Mouse (Mus musculus): ENCODE data around the gene Bach2.

Bach2 gene

GRCm38 (mm10) chr4:32538987-32539386 is 300.4 kb downstream of the Bach2 start:
- in situ Hi-C loops (cut with MboI; ENCODE audit: unreplicated experiment in 2 of 2), result no loop called here

GRCm38 (mm10) chr4:32544821-32545545 is 306.4 kb downstream of the Bach2 start:
- in situ Hi-C loops (cut with MboI; ENCODE audit: unreplicated experiment in 2 of 2), result no loop called here

- in situ Hi-C loops (cut with MboI; ENCODE audit: unreplicated experiment in 2 of 2), result no loop called here
These were observed 306.9 kb downstream of the Bach2 start for GRCm38 (mm10) chr4:32545548-32545947.

DNA sequence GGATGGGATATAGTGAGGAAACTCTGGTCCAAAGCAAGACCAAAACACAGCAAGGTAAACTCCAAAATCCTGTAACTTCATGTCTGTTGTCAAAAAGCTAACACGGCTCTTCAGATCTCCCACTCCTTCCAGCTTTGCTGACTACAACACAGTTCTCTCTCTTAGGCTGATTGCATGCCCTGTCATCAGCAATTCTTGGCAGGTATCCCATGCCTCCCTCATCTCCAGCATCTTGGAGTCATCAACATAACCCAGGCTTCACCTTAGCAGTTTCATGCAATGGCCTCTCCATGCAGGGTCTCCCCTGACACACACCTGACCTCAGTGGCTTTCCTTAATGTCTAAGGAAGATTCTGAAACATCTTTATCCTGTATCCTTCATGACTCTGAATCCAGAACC is 310.5 kb downstream of the Bach2 start:
- in situ Hi-C loops (cut with MboI; ENCODE audit: unreplicated experiment in 2 of 2), result no loop called here

DNA sequence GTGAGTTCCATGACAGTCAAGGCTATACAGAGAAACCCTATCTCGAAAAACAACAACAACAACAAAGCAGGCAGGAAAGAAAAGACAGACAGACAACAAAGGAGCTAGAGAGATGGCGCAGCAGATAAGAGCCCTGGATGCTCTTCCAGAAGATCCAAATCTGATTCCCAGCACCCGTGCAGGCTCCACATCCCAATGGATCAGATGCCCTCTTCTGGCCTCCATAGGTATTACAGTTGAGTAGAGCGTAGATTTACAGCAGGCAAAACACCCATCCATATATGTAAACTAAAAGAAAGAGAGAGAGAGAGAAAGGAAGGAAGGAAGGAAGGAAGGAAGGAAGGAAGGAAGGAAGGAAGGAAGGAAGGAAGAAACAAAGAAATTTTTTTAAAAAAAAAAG is 312.7 kb downstream of the Bach2 start:
- in situ Hi-C loops (cut with MboI; ENCODE audit: unreplicated experiment in 2 of 2), result loop anchor here (10.0 to 25.0 kb wide), 2 partner anchors 289 to 297 kb away; no protein-coding TSS in a partner anchor

DNA sequence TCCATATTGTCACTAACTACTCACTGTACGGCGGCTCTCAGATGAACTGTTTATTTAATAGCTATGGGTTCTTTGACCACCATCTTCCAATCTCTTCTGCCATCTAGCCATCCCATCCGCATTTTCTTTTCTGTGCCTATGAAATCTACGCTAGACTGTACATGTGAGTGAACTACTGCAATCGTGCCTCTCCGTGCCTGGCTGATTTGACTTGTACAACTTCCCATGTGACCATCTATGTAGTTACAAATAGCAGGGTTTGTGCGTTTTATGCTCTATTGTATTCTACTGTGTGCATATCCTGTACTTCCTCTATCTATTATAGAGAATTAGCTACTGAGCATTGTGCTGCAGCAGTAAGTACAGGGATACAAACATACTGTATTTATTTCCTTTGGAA is 316.9 kb downstream of the Bach2 start:
- in situ Hi-C loops (cut with MboI; ENCODE audit: unreplicated experiment in 2 of 2), result loop anchor here (10.0 to 25.0 kb wide), 2 partner anchors 293 to 301 kb away; no protein-coding TSS in a partner anchor

- in situ Hi-C loops (cut with MboI; ENCODE audit: unreplicated experiment in 2 of 2), result loop anchor here in 1 of 2 experiments (5.0 to 25.0 kb wide), 2 partner anchors 298 to 413 kb away; no protein-coding TSS in a partner anchor
These were observed 321.6 kb downstream of the Bach2 start for GRCm38 (mm10) chr4:32560246-32560645.

DNA sequence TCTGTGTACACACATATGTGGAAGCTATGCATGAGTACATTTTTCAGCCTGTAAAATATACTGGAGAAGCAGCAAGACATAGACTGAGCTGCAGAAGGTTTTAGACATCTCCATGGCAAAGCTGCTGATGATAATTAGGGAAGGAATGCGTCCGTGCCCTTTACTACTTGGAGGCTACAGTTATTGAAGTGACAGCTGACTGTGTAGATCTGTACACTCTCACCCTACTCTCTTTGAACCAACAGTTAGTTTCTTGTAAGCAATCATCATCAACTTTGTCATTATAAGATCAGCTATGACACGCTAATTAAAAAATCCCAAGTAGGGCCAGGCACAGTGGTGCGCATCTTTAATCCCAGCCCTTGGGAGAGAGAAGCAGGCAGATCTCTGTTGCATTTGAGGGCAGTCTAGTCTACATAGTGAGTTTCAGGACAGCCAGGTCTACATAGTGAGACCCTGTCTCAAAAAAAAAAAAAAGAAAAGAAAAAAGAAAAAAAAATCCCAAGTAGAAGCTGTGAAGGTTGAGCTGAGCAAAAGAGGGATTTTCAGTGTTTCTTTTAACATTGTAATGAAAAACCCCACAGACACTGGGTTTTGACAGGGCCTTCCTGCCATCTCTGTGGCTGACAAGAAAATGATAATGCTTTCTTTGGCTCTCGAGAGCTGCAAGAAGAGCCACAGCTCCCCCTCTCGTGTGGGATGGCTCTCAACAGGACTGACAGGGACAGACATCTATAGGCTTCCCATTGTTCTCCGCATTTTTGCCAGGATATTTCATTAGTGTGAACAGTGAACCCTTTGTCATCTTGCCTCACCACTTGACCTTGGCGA is 322.3 kb downstream of the Bach2 start:
- in situ Hi-C loops (cut with MboI; ENCODE audit: unreplicated experiment in 2 of 2), result loop anchor here in 1 of 2 experiments (5.0 to 25.0 kb wide), 2 partner anchors 299 to 414 kb away; no protein-coding TSS in a partner anchor

- in situ Hi-C loops (cut with MboI; ENCODE audit: unreplicated experiment in 2 of 2), result loop anchor here in 1 of 2 experiments (5.0 to 25.0 kb wide), 2 partner anchors 299 to 414 kb away; no protein-coding TSS in a partner anchor
These were observed 323.0 kb downstream of the Bach2 start for GRCm38 (mm10) chr4:32561555-32562095.

DNA sequence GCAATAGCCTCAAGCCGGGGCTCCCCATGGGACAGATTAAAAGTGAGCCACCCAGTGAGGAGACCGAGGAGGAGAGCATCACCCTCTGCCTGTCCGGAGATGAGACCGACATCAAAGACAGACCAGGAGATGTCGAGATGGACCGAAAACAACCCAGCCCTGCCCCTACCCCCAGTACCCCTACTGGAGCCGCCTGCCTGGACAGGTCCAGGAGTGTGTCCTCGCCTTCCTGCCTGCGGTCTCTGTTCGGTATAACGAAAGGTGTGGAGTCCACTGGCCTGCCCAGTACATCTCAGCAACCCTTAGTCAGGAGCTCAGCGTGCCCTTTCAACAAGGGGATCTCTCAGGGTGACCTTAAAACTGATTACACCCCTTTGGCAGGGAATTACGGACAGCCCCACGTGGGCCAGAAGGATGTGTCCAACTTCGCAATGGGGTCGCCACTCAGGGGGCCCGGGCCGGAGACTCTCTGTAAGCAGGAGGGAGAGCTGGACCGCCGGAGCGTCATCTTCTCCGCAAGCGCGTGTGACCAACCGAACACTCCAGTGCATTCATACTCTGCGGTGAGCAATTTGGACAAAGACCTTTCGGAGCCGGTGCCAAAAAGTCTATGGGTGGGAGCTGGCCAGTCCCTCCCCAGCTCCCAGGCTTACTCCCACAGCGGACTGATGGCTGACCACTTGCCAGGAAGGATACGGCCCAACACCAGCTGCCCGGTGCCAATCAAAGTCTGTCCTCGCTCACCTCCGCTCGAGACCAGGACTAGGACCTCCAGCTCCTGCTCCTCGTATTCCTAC is 323.9 kb downstream of the Bach2 start:
- in situ Hi-C loops (cut with MboI; ENCODE audit: unreplicated experiment in 2 of 2), result loop anchor here in 1 of 2 experiments (5.0 to 25.0 kb wide), 2 partner anchors 300 to 415 kb away; no protein-coding TSS in a partner anchor

GRCm38 (mm10) chr4:32564416-32564815 is 325.8 kb downstream of the Bach2 start:
- in situ Hi-C loops (cut with MboI; ENCODE audit: unreplicated experiment in 2 of 2), result loop anchor here in 1 of 2 experiments (5.0 to 25.0 kb wide), 2 partner anchors 302 to 417 kb away; no protein-coding TSS in a partner anchor

DNA sequence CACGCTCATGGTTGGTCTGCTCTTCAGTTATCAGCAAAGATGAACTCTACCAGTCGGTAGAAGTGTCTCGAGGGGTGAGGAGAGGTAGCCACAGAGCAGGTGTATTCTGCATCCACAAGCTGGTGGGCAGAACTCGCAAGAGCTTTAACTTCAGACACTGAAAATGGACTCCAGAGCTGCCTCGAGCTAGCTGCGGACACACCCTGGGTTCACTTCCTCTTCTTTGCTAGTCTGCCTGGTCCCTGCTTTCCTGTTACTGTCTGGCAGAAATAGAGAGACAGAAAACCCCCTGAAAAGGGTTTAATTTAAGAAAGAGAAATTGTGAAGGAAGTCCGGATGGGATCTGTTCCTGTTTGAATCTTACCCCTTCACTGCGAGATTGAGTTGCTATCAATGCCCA is 326.3 kb downstream of the Bach2 start:
- in situ Hi-C loops (cut with MboI; ENCODE audit: unreplicated experiment in 2 of 2), result loop anchor here in 1 of 2 experiments (5.0 to 25.0 kb wide), 3 partner anchors 303 to 508 kb away; no protein-coding TSS in a partner anchor

DNA sequence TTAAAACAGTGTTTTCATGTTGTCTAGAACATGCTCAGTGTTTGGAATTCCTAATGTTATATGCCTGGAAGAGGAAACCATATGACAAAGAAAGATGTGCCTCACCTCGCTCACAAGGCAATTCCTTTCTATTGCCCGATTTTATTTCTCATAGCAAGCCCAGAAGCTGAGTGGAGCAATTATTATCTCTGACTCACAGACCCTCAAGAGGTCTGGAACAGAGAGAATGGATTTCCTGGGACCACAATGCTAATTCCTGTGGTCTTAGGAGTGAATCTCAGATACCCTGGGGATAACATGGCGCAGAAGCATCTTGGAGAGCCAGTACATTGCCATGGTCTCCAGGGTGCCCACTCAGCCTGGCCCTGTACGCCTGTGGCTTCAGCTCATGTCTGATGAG is 330.4 kb downstream of the Bach2 start:
- in situ Hi-C loops (cut with MboI; ENCODE audit: unreplicated experiment in 2 of 2), result loop anchor here in 1 of 2 experiments (5.0 to 25.0 kb wide), 2 partner anchors 307 to 512 kb away; no protein-coding TSS in a partner anchor

- in situ Hi-C loops (cut with MboI; ENCODE audit: unreplicated experiment in 2 of 2), result loop anchor here (5.0 to 25.0 kb wide), 3 partner anchors 308 to 515 kb away; no protein-coding TSS in a partner anchor
These were observed 331.7 kb downstream of the Bach2 start for GRCm38 (mm10) chr4:32569995-32570938.

DNA sequence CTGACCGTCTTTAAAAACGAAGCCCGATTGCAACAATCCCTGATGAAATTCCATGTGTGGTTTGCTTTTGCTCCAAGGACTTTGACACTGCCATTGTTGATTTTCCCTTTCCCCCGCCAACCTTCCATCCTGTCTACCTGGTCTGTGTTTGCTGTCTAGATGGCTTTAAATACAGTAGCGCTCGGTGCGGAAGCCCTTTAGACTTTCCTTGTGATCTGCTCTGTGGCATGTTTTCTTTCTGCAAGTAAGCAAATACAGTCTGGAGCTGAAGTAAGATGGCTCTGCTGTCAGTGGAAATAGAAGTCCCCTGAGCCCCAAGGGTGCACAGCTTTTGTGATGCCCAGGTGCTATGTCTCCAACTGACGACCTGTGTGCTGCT is 332.3 kb downstream of the Bach2 start:
- in situ Hi-C loops (cut with MboI; ENCODE audit: unreplicated experiment in 2 of 2), result loop anchor here (10.0 to 25.0 kb wide), 2 partner anchors 309 to 516 kb away; no protein-coding TSS in a partner anchor

GRCm38 (mm10) chr4:32571441-32571840 is 332.8 kb downstream of the Bach2 start:
- in situ Hi-C loops (cut with MboI; ENCODE audit: unreplicated experiment in 2 of 2), result loop anchor here (10.0 to 25.0 kb wide), 2 partner anchors 309 to 517 kb away; no protein-coding TSS in a partner anchor

DNA sequence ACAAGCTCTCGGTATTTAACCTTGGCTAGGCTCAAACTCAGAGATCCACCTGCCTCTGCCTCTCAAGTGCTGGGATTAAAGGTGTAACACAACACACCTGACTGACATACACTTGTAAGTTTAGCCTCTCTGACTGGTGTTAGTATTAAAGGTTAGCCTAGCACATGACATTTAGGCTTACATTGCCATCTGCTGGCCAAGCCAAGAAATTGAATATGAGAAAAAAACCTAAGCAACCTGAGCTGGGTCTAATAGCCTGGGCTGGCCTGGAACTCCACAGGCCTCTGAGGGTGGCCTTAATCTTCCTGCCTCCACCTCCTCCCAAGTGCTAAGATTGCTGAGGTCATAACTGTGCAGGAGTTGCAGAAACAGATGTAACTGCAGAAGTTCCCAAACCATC is 333.5 kb downstream of the Bach2 start:
- in situ Hi-C loops (cut with MboI; ENCODE audit: unreplicated experiment in 2 of 2), result loop anchor here (10.0 to 25.0 kb wide), 2 partner anchors 310 to 517 kb away; no protein-coding TSS in a partner anchor

DNA sequence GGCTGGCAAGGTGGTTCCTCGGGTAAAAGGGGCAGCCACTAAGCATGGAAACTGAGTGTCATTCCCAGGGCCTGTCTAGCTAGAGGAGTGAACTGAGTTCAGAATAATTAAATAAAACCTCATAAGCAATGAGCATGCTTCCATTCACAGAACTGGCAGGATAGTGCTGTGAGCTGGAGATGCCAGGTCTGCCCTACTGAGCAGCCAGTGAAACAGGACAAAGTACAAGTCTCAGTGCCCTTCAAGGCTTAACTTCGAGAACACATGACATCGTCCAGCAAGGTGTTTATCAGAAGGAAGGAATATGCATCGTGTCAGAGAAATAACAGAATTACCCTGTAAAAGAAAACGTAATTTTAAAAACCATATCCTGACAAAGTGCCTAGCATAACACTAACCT is 335.0 kb downstream of the Bach2 start:
- in situ Hi-C loops (cut with MboI; ENCODE audit: unreplicated experiment in 2 of 2), result loop anchor here (10.0 to 25.0 kb wide), 2 partner anchors 311 to 519 kb away; no protein-coding TSS in a partner anchor
